Mouse (Mus musculus): ENCODE measurements around the gene Etl4. TPM values are rescaled to one million over a fixed set of nuclear protein-coding genes. Genes with fewer than 3 reads are reported as not detected.

The Etl4 gene
- polyA plus RNA-seq, 1 experiment: 8.2 TPM

- H3K27ac ChIP-seq (ENCODE audit: control insufficient read depth, insufficient read depth, low read depth, low read length, poor library complexity): no peak overlapping the region
- no peak for TF ChIP-seq POLR2A (IDR thresholded peaks at IDR 0.05; ENCODE audit: borderline replicate concordance, control insufficient read depth, low read depth, low read length)
- TF ChIP-seq CTCF (IDR thresholded peaks at IDR 0.05; ENCODE audit: control insufficient read depth, insufficient read depth, low read length): no peak
- WGBS: 83% methylated on average over 1 of the region's 1 CpGs
- H3K4me3 ChIP-seq (replicated peaks; ENCODE audit: control insufficient read depth, low read depth, low read length): no peak overlapping the region
- H3K4me1 ChIP-seq (ENCODE audit: control insufficient read depth, insufficient read depth, low read length): no peaks in the 10 kb centered on the region
These were observed 24.3 kb downstream of the Etl4 start for GRCm38 (mm10) chr2:19933836-19934235.

GRCm38 (mm10) chr2:19945205-19945604, 35.6 kb downstream of the Etl4 start:
- WGBS: 80% methylated on average over 6 of the region's 6 CpGs
- Histone ChIP-seq H3K27ac (ENCODE audit: control insufficient read depth, insufficient read depth, low read depth, low read length, poor library complexity) (no peak overlapping the region), H3K4me1 (ENCODE audit: control insufficient read depth, insufficient read depth, low read length) (no peaks in the 10 kb centered on the region), H3K4me3 (replicated peaks; ENCODE audit: control insufficient read depth, low read depth, low read length) (no peak overlapping the region)
- TF ChIP-seq CTCF (IDR thresholded peaks at IDR 0.05; ENCODE audit: control insufficient read depth, insufficient read depth, low read length) (no peak), POLR2A (IDR thresholded peaks at IDR 0.05; ENCODE audit: borderline replicate concordance, control insufficient read depth, low read depth, low read length) (no peak)

GRCm38 (mm10) chr2:19953028-19953427, 43.4 kb downstream of the Etl4 start:
- 59% methylated on average over 2 of the region's 2 CpGs for WGBS
- no peak overlapping the region for H3K27ac ChIP-seq (ENCODE audit: control insufficient read depth, insufficient read depth, low read depth, low read length, poor library complexity)
- no peak overlapping the region for H3K4me3 ChIP-seq (replicated peaks; ENCODE audit: control insufficient read depth, low read depth, low read length)
- no peaks in the 10 kb centered on the region for H3K4me1 ChIP-seq (ENCODE audit: control insufficient read depth, insufficient read depth, low read length)
- TF ChIP-seq CTCF (IDR thresholded peaks at IDR 0.05; ENCODE audit: control insufficient read depth, insufficient read depth, low read length): no peak
- no peak for TF ChIP-seq POLR2A (IDR thresholded peaks at IDR 0.05; ENCODE audit: borderline replicate concordance, control insufficient read depth, low read depth, low read length)

GRCm38 (mm10) chr2:19966445-19966844, 56.9 kb downstream of the Etl4 start:
- 58% methylated on average over 7 of the region's 7 CpGs for WGBS
- Histone ChIP-seq H3K27ac (ENCODE audit: control insufficient read depth, insufficient read depth, low read depth, low read length, poor library complexity) (no peak overlapping the region), H3K4me1 (ENCODE audit: control insufficient read depth, insufficient read depth, low read length) (no peaks in the 10 kb centered on the region), H3K4me3 (replicated peaks; ENCODE audit: control insufficient read depth, low read depth, low read length) (no peak overlapping the region)
- TF ChIP-seq CTCF (IDR thresholded peaks at IDR 0.05; ENCODE audit: control insufficient read depth, insufficient read depth, low read length): no peak
- no peak for TF ChIP-seq POLR2A (IDR thresholded peaks at IDR 0.05; ENCODE audit: borderline replicate concordance, control insufficient read depth, low read depth, low read length)

- TF ChIP-seq CTCF (IDR thresholded peaks at IDR 0.05; ENCODE audit: control insufficient read depth, insufficient read depth, low read length) (no peak), POLR2A (IDR thresholded peaks at IDR 0.05; ENCODE audit: borderline replicate concordance, control insufficient read depth, low read depth, low read length) (no peak)
- 83% methylated on average over 4 of the region's 4 CpGs for WGBS
These were observed 128.1 kb downstream of the Etl4 start for GRCm38 (mm10) chr2:20037671-20038070.

GRCm38 (mm10) chr2:20072377-20072776, 162.8 kb downstream of the Etl4 start:
- no peaks in the 10 kb centered on the region for H3K4me1 ChIP-seq (ENCODE audit: control insufficient read depth, insufficient read depth, low read length)
- no peak overlapping the region for H3K4me3 ChIP-seq (replicated peaks; ENCODE audit: control insufficient read depth, low read depth, low read length)
- WGBS: 25% methylated on average over 9 of the region's 9 CpGs
- no peak overlapping the region for H3K27ac ChIP-seq (ENCODE audit: control insufficient read depth, insufficient read depth, low read depth, low read length, poor library complexity)
- TF ChIP-seq CTCF (IDR thresholded peaks at IDR 0.05; ENCODE audit: control insufficient read depth, insufficient read depth, low read length) (no peak), POLR2A (IDR thresholded peaks at IDR 0.05; ENCODE audit: borderline replicate concordance, control insufficient read depth, low read depth, low read length) (no peak)

More at GRCm38 (mm10) chr2:20037671-20038070, 128.1 kb downstream of the Etl4 start:
- no peaks in the 10 kb centered on the region for H3K4me1 ChIP-seq (ENCODE audit: control insufficient read depth, insufficient read depth, low read length)
- H3K27ac ChIP-seq (ENCODE audit: control insufficient read depth, insufficient read depth, low read depth, low read length, poor library complexity): no peak overlapping the region
- no peak overlapping the region for H3K4me3 ChIP-seq (replicated peaks; ENCODE audit: control insufficient read depth, low read depth, low read length)

- WGBS: 63% methylated on average over 4 of the region's 4 CpGs
- H3K4me1 ChIP-seq (ENCODE audit: control insufficient read depth, insufficient read depth, low read length): no peaks in the 10 kb centered on the region
- no peak for TF ChIP-seq POLR2A (IDR thresholded peaks at IDR 0.05; ENCODE audit: borderline replicate concordance, control insufficient read depth, low read depth, low read length)
- no peak for TF ChIP-seq CTCF (IDR thresholded peaks at IDR 0.05; ENCODE audit: control insufficient read depth, insufficient read depth, low read length)
- H3K27ac ChIP-seq (ENCODE audit: control insufficient read depth, insufficient read depth, low read depth, low read length, poor library complexity): no peak overlapping the region
- H3K4me3 ChIP-seq (replicated peaks; ENCODE audit: control insufficient read depth, low read depth, low read length): no peak overlapping the region
These were observed 166.7 kb downstream of the Etl4 start for GRCm38 (mm10) chr2:20076118-20076796.

- Histone ChIP-seq H3K27ac (ENCODE audit: control insufficient read depth, insufficient read depth, low read depth, low read length, poor library complexity) (no peak overlapping the region), H3K4me1 (ENCODE audit: control insufficient read depth, insufficient read depth, low read length) (no peaks in the 10 kb centered on the region), H3K4me3 (replicated peaks; ENCODE audit: control insufficient read depth, low read depth, low read length) (no peak overlapping the region)
- 83% methylated on average over 4 of the region's 4 CpGs for WGBS
- no peak for TF ChIP-seq POLR2A (IDR thresholded peaks at IDR 0.05; ENCODE audit: borderline replicate concordance, control insufficient read depth, low read depth, low read length)
- no peak for TF ChIP-seq CTCF (IDR thresholded peaks at IDR 0.05; ENCODE audit: control insufficient read depth, insufficient read depth, low read length)
These were observed 175.2 kb downstream of the Etl4 start for GRCm38 (mm10) chr2:20084781-20085180.

Data from bone marrow, adult 2 months (tissue).